Mouse (Mus musculus): ENCODE results near the gene Atp8b3. TPM values are rescaled to one million over a fixed set of nuclear protein-coding genes. Genes with fewer than 3 reads are reported as not detected.
A peak's percentile ranks its signal among the peaks of the same experiment; 100 is the strongest.

The Atp8b3 gene
- polyA plus RNA-seq, 1 experiment from 2014 or later: 0.11 TPM

GRCm38 (mm10) chr10:80547539-80547938 lies 8.6 kb upstream of the Atp8b3 start:
- no peaks in the 10 kb centered on the region for H3K9me3 ChIP-seq
- no peak overlapping the region for H3K27ac ChIP-seq (replicated peaks)
- 88% methylated on average over 14 of the region's 15 CpGs for WGBS
- peaks cover 84% of the 10 kb centered on the region for H3K36me3 ChIP-seq
- H3K4me2 ChIP-seq: no peak overlapping the region
- H3K27me3 ChIP-seq (replicated peaks): no peaks in the 10 kb centered on the region
- no peak overlapping the region for H3K9ac ChIP-seq
- no peak for ATAC-seq (ENCODE audit: extremely low read depth, insufficient number of reproducible peaks, low FRiP score, low TSS enrichment)
- peaks cover 6% of the 10 kb centered on the region for H3K4me1 ChIP-seq
- H3K4me3 ChIP-seq: no peak overlapping the region

- H3K27me3 ChIP-seq (replicated peaks): no peaks in the 10 kb centered on the region
- H3K9me3 ChIP-seq: no peaks in the 10 kb centered on the region
- WGBS: 87% methylated on average over 4 of the region's 4 CpGs
- H3K27ac ChIP-seq (replicated peaks): no peak overlapping the region
- H3K9ac ChIP-seq: no peak overlapping the region
- H3K36me3 ChIP-seq: peaks cover 90% of the 10 kb centered on the region
- peaks cover 6% of the 10 kb centered on the region for H3K4me1 ChIP-seq
- no peak for ATAC-seq (ENCODE audit: extremely low read depth, insufficient number of reproducible peaks, low FRiP score, low TSS enrichment)
- H3K4me3 ChIP-seq: no peak overlapping the region
- no peak overlapping the region for H3K4me2 ChIP-seq
Measured at GRCm38 (mm10) chr10:80546945-80547344, 8.0 kb upstream of the Atp8b3 start.

GRCm38 (mm10) chr10:80545590-80545989 lies 6.7 kb upstream of the Atp8b3 start:
- H3K9ac ChIP-seq: no peak overlapping the region

GRCm38 (mm10) chr10:80543873-80544272 lies 4.9 kb upstream of the Atp8b3 start:
- no peak for ATAC-seq (ENCODE audit: extremely low read depth, insufficient number of reproducible peaks, low FRiP score, low TSS enrichment)
- 94% methylated on average over 14 of the region's 14 CpGs for WGBS
- H3K4me2 ChIP-seq: no peak overlapping the region

More at GRCm38 (mm10) chr10:80545590-80545989, 6.7 kb upstream of the Atp8b3 start:
- Histone ChIP-seq H3K36me3 (peaks cover 98% of the 10 kb centered on the region), H3K4me2 (no peak overlapping the region), H3K27me3 (replicated peaks) (no peaks in the 10 kb centered on the region), H3K27ac (replicated peaks) (no peak overlapping the region), H3K4me3 (no peak overlapping the region), H3K4me1 (peaks cover 6% of the 10 kb centered on the region), H3K9me3 (no peaks in the 10 kb centered on the region)
- no peak for ATAC-seq (ENCODE audit: extremely low read depth, insufficient number of reproducible peaks, low FRiP score, low TSS enrichment)
- 87% methylated on average over 8 of the region's 8 CpGs for WGBS

GRCm38 (mm10) chr10:80539493-80539892 lies 569 bp upstream of the Atp8b3 start:
- Histone ChIP-seq H3K9ac (no peak overlapping the region), H3K4me2 (peak overlapping the region; percentile 62; the same call in 1 of the 2 replicates), H3K9me3 (no peaks in the 10 kb centered on the region), H3K4me1 (peaks cover 35% of the 10 kb centered on the region), H3K27me3 (replicated peaks) (peaks cover 42% of the 10 kb centered on the region), H3K4me3 (peak overlapping the region; percentile 34; the same call in 1 of the 2 replicates), H3K27ac (replicated peaks) (0 out of 2 replicates have a peak overlapping the region, but pooled peaks have one; percentile 33), H3K36me3 (peaks cover 40% of the 10 kb centered on the region)
- no peak for ATAC-seq (ENCODE audit: extremely low read depth, insufficient number of reproducible peaks, low FRiP score, low TSS enrichment)
- WGBS: 25% methylated on average over 5 of the region's 5 CpGs

More at GRCm38 (mm10) chr10:80543873-80544272, 4.9 kb upstream of the Atp8b3 start:
- Histone ChIP-seq H3K27ac (replicated peaks) (no peak overlapping the region), H3K9ac (no peak overlapping the region), H3K36me3 (peaks cover 84% of the 10 kb centered on the region), H3K9me3 (no peaks in the 10 kb centered on the region), H3K4me1 (peaks cover 16% of the 10 kb centered on the region), H3K27me3 (replicated peaks) (peaks cover under 1% of the 10 kb centered on the region; the same call in 1 of the 2 replicates), H3K4me3 (no peak overlapping the region)

GRCm38 (mm10) chr10:80538180-80538579 lies 744 bp downstream of the Atp8b3 start:
- Histone ChIP-seq H3K4me1 (peaks cover 43% of the 10 kb centered on the region), H3K9ac (no peak overlapping the region), H3K27ac (replicated peaks) (no peak overlapping the region), H3K27me3 (replicated peaks) (peaks cover 50% of the 10 kb centered on the region), H3K36me3 (peaks cover 27% of the 10 kb centered on the region), H3K9me3 (no peaks in the 10 kb centered on the region), H3K4me3 (no peak overlapping the region), H3K4me2 (no peak overlapping the region)
- WGBS: 52% methylated on average over 5 of the region's 5 CpGs
- ATAC-seq (ENCODE audit: extremely low read depth, insufficient number of reproducible peaks, low FRiP score, low TSS enrichment): no peak

- Histone ChIP-seq H3K36me3 (peaks cover 4% of the 10 kb centered on the region; the same call in 1 of the 2 replicates), H3K27me3 (replicated peaks) (peaks cover 54% of the 10 kb centered on the region), H3K4me2 (peak overlapping the region; percentile 54)
Measured at GRCm38 (mm10) chr10:80535711-80536110, 3.2 kb downstream of the Atp8b3 start.

GRCm38 (mm10) chr10:80535071-80535470 lies 3.9 kb downstream of the Atp8b3 start:
- Histone ChIP-seq H3K4me3 (peak overlapping the region; percentile 21), H3K9me3 (no peaks in the 10 kb centered on the region), H3K27ac (replicated peaks) (no peak overlapping the region), H3K9ac (no peak overlapping the region), H3K4me2 (peak overlapping the region; percentile 54), H3K27me3 (replicated peaks) (peaks cover 54% of the 10 kb centered on the region), H3K4me1 (peaks cover 40% of the 10 kb centered on the region), H3K36me3 (no peaks in the 10 kb centered on the region)
- 7% methylated on average over 14 of the region's 14 CpGs for WGBS
- no peak for ATAC-seq (ENCODE audit: extremely low read depth, insufficient number of reproducible peaks, low FRiP score, low TSS enrichment)

More at GRCm38 (mm10) chr10:80535711-80536110, 3.2 kb downstream of the Atp8b3 start:
- 12% methylated on average over 13 of the region's 13 CpGs for WGBS
- H3K9ac ChIP-seq: no peak overlapping the region
- H3K4me1 ChIP-seq: peaks cover 43% of the 10 kb centered on the region
- no peak for ATAC-seq (ENCODE audit: extremely low read depth, insufficient number of reproducible peaks, low FRiP score, low TSS enrichment)
- H3K9me3 ChIP-seq: no peaks in the 10 kb centered on the region
- H3K27ac ChIP-seq (replicated peaks): no peak overlapping the region
- peak overlapping the region; percentile 21 for H3K4me3 ChIP-seq

GRCm38 (mm10) chr10:80533704-80534103 lies 5.2 kb downstream of the Atp8b3 start:
- no peak overlapping the region for H3K4me3 ChIP-seq
- peaks cover 66% of the 10 kb centered on the region for H3K27me3 ChIP-seq (replicated peaks)
- no peak for ATAC-seq (ENCODE audit: extremely low read depth, insufficient number of reproducible peaks, low FRiP score, low TSS enrichment)
- peak overlapping the region; percentile 30; the same call in 1 of the 2 replicates for H3K9ac ChIP-seq
- no peaks in the 10 kb centered on the region for H3K36me3 ChIP-seq
- H3K4me2 ChIP-seq: no peak overlapping the region
- H3K9me3 ChIP-seq: no peaks in the 10 kb centered on the region
- WGBS: 14% methylated on average over 7 of the region's 7 CpGs
- peaks cover 31% of the 10 kb centered on the region for H3K4me1 ChIP-seq
- H3K27ac ChIP-seq (replicated peaks): no peak overlapping the region

- H3K27ac ChIP-seq (replicated peaks): no peak overlapping the region
- no peak overlapping the region for H3K4me3 ChIP-seq
- H3K4me2 ChIP-seq: no peak overlapping the region
- no peaks in the 10 kb centered on the region for H3K36me3 ChIP-seq
- H3K4me1 ChIP-seq: peaks cover 27% of the 10 kb centered on the region
- peaks cover 62% of the 10 kb centered on the region for H3K27me3 ChIP-seq (replicated peaks)
- H3K9ac ChIP-seq: no peak overlapping the region
- H3K9me3 ChIP-seq: no peaks in the 10 kb centered on the region
- ATAC-seq (ENCODE audit: extremely low read depth, insufficient number of reproducible peaks, low FRiP score, low TSS enrichment): no peak
- 85% methylated on average over 11 of the region's 11 CpGs for WGBS
Measured at GRCm38 (mm10) chr10:80532783-80533182, 6.1 kb downstream of the Atp8b3 start.

GRCm38 (mm10) chr10:80526172-80526571 lies 12.8 kb downstream of the Atp8b3 start:
- 23% methylated on average over 9 of the region's 9 CpGs for WGBS
- no peak for ATAC-seq (ENCODE audit: extremely low read depth, insufficient number of reproducible peaks, low FRiP score, low TSS enrichment)
- 0 out of 2 replicates have a peak, but pooled peaks cover 6% of the 10 kb centered on the region for H3K9me3 ChIP-seq
- H3K9ac ChIP-seq: no peak overlapping the region
- H3K4me1 ChIP-seq: no peaks in the 10 kb centered on the region
- no peak overlapping the region for H3K27ac ChIP-seq (replicated peaks)
- peak overlapping the region; percentile 28; the same call in 1 of the 2 replicates for H3K4me2 ChIP-seq
- H3K36me3 ChIP-seq: no peaks in the 10 kb centered on the region
- H3K27me3 ChIP-seq (replicated peaks): peaks cover 38% of the 10 kb centered on the region
- no peak overlapping the region for H3K4me3 ChIP-seq

GRCm38 (mm10) chr10:80523299-80523698 lies 15.6 kb downstream of the Atp8b3 start:
- Histone ChIP-seq H3K9me3 (0 out of 2 replicates have a peak, but pooled peaks cover 6% of the 10 kb centered on the region), H3K4me2 (no peak overlapping the region), H3K4me1 (no peaks in the 10 kb centered on the region), H3K27me3 (replicated peaks) (peaks cover 26% of the 10 kb centered on the region), H3K27ac (replicated peaks) (no peak overlapping the region), H3K9ac (no peak overlapping the region), H3K4me3 (no peak overlapping the region), H3K36me3 (no peaks in the 10 kb centered on the region)
- 90% methylated on average over 7 of the region's 7 CpGs for WGBS
- no peak for ATAC-seq (ENCODE audit: extremely low read depth, insufficient number of reproducible peaks, low FRiP score, low TSS enrichment)

Measured in heart, embryonic 13.5 days (tissue).